Comparison of ENCODE assay signal across 10 mouse cellular contexts in genomic region chr8:61623485-61624417, GRCm38 (mm10).
DNase-seq lines count a peak whose midpoint lies in the region; ATAC-seq lines count a peak whose summit lies in the region.
"Had no signal": no experiment of that assay in that cellular context is flagged by ENCODE, and none has a peak within 500 bp of the region (broad histone marks: within the 10 kb centered on the region; RNA-seq: fewer than 3 reads in every experiment).

No protein-coding gene starts in this region.

- H3K27me3 ChIP-seq in lung, embryonic 15.5 days, result no peaks in the 10 kb centered on the region
- no peaks in the 10 kb centered on the region for H3K27me3 ChIP-seq in hindbrain, embryonic 14.5 days (ENCODE audit: control insufficient read depth, insufficient read depth, low read length)

- H3K4me3 ChIP-seq in lung, embryonic 15.5 days, result no peak overlapping the region
- no peak overlapping the region for H3K4me3 ChIP-seq in hindbrain, embryonic 14.5 days (replicated peaks; ENCODE audit: low read length)

- no peaks in the 10 kb centered on the region for H3K9me3 ChIP-seq in lung, embryonic 15.5 days
- no peaks in the 10 kb centered on the region for H3K9me3 ChIP-seq in hindbrain, embryonic 14.5 days (ENCODE audit: control insufficient read depth, low read length)

- no peak overlapping the region for H3K4me2 ChIP-seq in lung, embryonic 15.5 days
- H3K4me2 ChIP-seq in hindbrain, embryonic 14.5 days (replicated peaks), result no peak overlapping the region

- no peak for DNase-seq in lung, postnatal 14 days
- DNase-seq in embryo, embryonic 9.5 days (ENCODE audit: extremely low spot score), result peak; percentile 33
- no peak for DNase-seq in hindbrain, embryonic 14.5 days (ENCODE audit: low spot score)
- peak; percentile 24 for DNase-seq in retina, postnatal 1 day
- no peak for DNase-seq in adrenal gland, adult 8-10 months
- DNase-seq in layer of hippocampus, adult 9-11 months, result no peak
- DNase-seq: cerebellum, adult 11-12 months; gastrocnemius, postnatal 36 days had no signal

- H3K9ac ChIP-seq in lung, embryonic 15.5 days, result no peak overlapping the region
- H3K9ac ChIP-seq in hindbrain, embryonic 14.5 days, result no peak overlapping the region

- peak; percentile 13; the same call in 1 of the 2 replicates for ATAC-seq in lung, embryonic 15.5 days (ENCODE audit: borderline replicate concordance, extremely low read depth, low FRiP score, low TSS enrichment)
- ATAC-seq in hindbrain, embryonic 14.5 days (ENCODE audit: low FRiP score), result peak; percentile 46; the same call in 1 of the 2 replicates
- no peak for ATAC-seq in frontal cortex, adult (ENCODE audit: low TSS enrichment)

- no peaks in the 10 kb centered on the region for H3K36me3 ChIP-seq in lung, embryonic 15.5 days
- no peaks in the 10 kb centered on the region for H3K36me3 ChIP-seq in hindbrain, embryonic 14.5 days (replicated peaks; ENCODE audit: control insufficient read depth, insufficient read depth)

- H3K27ac ChIP-seq in lung, embryonic 15.5 days, result no peak overlapping the region
- no peak overlapping the region for H3K27ac ChIP-seq in hindbrain, embryonic 14.5 days

- peaks cover 13% of the 10 kb centered on the region for H3K4me1 ChIP-seq in lung, embryonic 15.5 days
- H3K4me1 ChIP-seq in hindbrain, embryonic 14.5 days (replicated peaks; ENCODE audit: control insufficient read depth, insufficient read depth, low read length), result no peaks in the 10 kb centered on the region

- WGBS in lung, embryonic 15.5 days, result 45% methylated on average over 12 of the region's 12 CpGs
- WGBS in hindbrain, embryonic 14.5 days, result 40% methylated on average over 12 of the region's 12 CpGs

Comparison
In these comparisons a context has a peak if more than half of its experiments do, and no peak if none do; other contexts are left out.
1. DNase-seq: peak in embryo, embryonic 9.5 days (single experiment) and retina, postnatal 1 day (single experiment); none in lung, postnatal 14 days (single experiment), hindbrain, embryonic 14.5 days (single experiment), adrenal gland, adult 8-10 months (single experiment) and layer of hippocampus, adult 9-11 months (single experiment).